Mouse (Mus musculus) testis, adult 2 months (tissue): Measurements from ENCODE around the gene Unc119.

Experiments used
- CTCF ChIP-seq: fragments of 200-500 bp; IDR thresholded peaks from 2 replicates; pipeline ENCODE4 v1.5.1; 2012; ENCODE audit warnings: low read depth, mild to moderate bottlenecking, inconsistent platforms, low read length, moderate library complexity; ENCODE audit not compliant: control insufficient read depth, insufficient read depth, insufficient replicate concordance
- POLR2A ChIP-seq: fragments of 200-500 bp; IDR thresholded peaks from 2 replicates; pipeline ENCODE4 v1.6.1; 2012; ENCODE audit warnings: low read depth, mild to moderate bottlenecking, inconsistent platforms, low read length, moderate library complexity; ENCODE audit not compliant: control insufficient read depth

- TF ChIP-seq CTCF = no peak
- no peak for TF ChIP-seq POLR2A
Measured at GRCm38 (mm10) chr11:78360789-78361131, 17.5 kb downstream of the Unc119 start.
